Mouse (Mus musculus) MEL (cell line): Measurements from ENCODE around the gene Ehd3. TPM values are rescaled to one million over a fixed set of nuclear protein-coding genes. Genes with fewer than 3 reads are reported as not detected.

Source experiments
- DNase-seq: peaks from one replicate; pipeline ENCODE4 v3.0.0; 2011; ENCODE audit warnings: low read depth, low spot score
- H3K27ac ChIP-seq: 2 replicates; pipeline ENCODE4 v1.5.1; 2012; ENCODE audit warnings: low read depth, mild to moderate bottlenecking, control low read depth, low read length, moderate library complexity; ENCODE audit not compliant: control insufficient read depth
- H3K27me3 ChIP-seq, 2 experiments: fragments of 150-350 bp in 1 of 2; sonication (generic) in 1 of 2; 2 replicates each; pipeline ENCODE4 v1.6.1; 2012; ENCODE audit warnings: low read length in 2 of 2, mild to moderate bottlenecking in 2 of 2, improper control_type of control experiment in 1 of 2, moderate library complexity in 1 of 2; ENCODE audit not compliant: insufficient read depth in 2 of 2, control insufficient read depth in 1 of 2
- H3K36me3 ChIP-seq, 2 experiments: 2 replicates each; pipeline ENCODE4 v1.6.1; 2012 to 2014; ENCODE audit warnings: low read length in 2 of 2, improper control_type of control experiment in 1 of 2, inconsistent platforms in 1 of 2, mild to moderate bottlenecking in 1 of 2; ENCODE audit not compliant: insufficient read depth in 2 of 2, control insufficient read depth in 1 of 2
- H3K4me1 ChIP-seq, 2 experiments: fragments of 150-350 bp in 1 of 2; sonication (generic) in 1 of 2; 2 replicates each; pipeline ENCODE4 v1.6.1; 2012; ENCODE audit warnings: low read length in 2 of 2, improper control_type of control experiment in 1 of 2, mild to moderate bottlenecking in 1 of 2; ENCODE audit not compliant: insufficient read depth in 2 of 2, control insufficient read depth in 1 of 2
- H3K4me3 ChIP-seq, 2 experiments: fragments of 150-350 bp in 1 of 2; sonication (generic) in 1 of 2; 2 replicates each; pipeline ENCODE4 v1.5.1; 2012; ENCODE audit warnings: low read depth in 2 of 2, low read length in 2 of 2, mild to moderate bottlenecking in 2 of 2, moderate library complexity in 2 of 2, control low read depth in 1 of 2, improper control_type of control experiment in 1 of 2; ENCODE audit not compliant: control insufficient read depth in 1 of 2, insufficient read depth in 1 of 2
- H3K79me2 ChIP-seq: 2 replicates; pipeline ENCODE4 v1.6.1; 2012; ENCODE audit warnings: mild to moderate bottlenecking, low read length, moderate library complexity; ENCODE audit not compliant: control insufficient read depth, poor library complexity, insufficient read depth
- H3K9ac ChIP-seq: 2 replicates; pipeline ENCODE4 v1.6.1; 2012; ENCODE audit warnings: low read depth, mild to moderate bottlenecking, control low read depth, low read length, moderate library complexity; ENCODE audit not compliant: control insufficient read depth, poor library complexity, severe bottlenecking
- H3K9me3 ChIP-seq: fragments of 150-350 bp; sonication (generic); replicated peaks from 2 replicates; pipeline ENCODE4 v1.6.1; 2012; ENCODE audit warnings: mild to moderate bottlenecking, low read length, improper control_type of control experiment, moderate library complexity; ENCODE audit not compliant: insufficient read depth
- BHLHE40 ChIP-seq: IDR thresholded peaks from 2 replicates; pipeline ENCODE4 v1.6.1; 2012; ENCODE audit warnings: low read depth, mild to moderate bottlenecking, inconsistent platforms, low read length, improper control_type of control experiment, borderline replicate concordance
- CHD1 ChIP-seq: IDR thresholded peaks from 2 replicates; pipeline ENCODE4 v1.6.1; 2012; ENCODE audit warnings: low read depth, mild to moderate bottlenecking, inconsistent platforms, low read length, improper control_type of control experiment
- CTCF ChIP-seq, 3 experiments: IDR thresholded peaks in 2 of 3; conservative IDR thresholded peaks in 1 of 3; 2 replicates each; pipeline ENCODE4 v1.5.1; 2011 to 2012; ENCODE audit warnings: low read length in 3 of 3, low read depth in 2 of 3, mild to moderate bottlenecking in 2 of 3, improper control_type of control experiment in 1 of 3, inconsistent platforms in 1 of 3, mixed read lengths in 1 of 3, moderate library complexity in 1 of 3; ENCODE audit not compliant: control insufficient read depth in 1 of 3, insufficient read depth in 1 of 3, poor library complexity in 1 of 3, severe bottlenecking in 1 of 3
- E2F4 ChIP-seq: IDR thresholded peaks from 2 replicates; pipeline ENCODE4 v1.6.1; 2011; ENCODE audit warnings: low read depth, low read length, improper control_type of control experiment, borderline replicate concordance
- ELF1 ChIP-seq: IDR thresholded peaks from 2 replicates; pipeline ENCODE4 v1.6.1; 2014; ENCODE audit warnings: low read depth, mild to moderate bottlenecking, inconsistent platforms, low read length, improper control_type of control experiment, moderate library complexity
- ETS1 ChIP-seq: IDR thresholded peaks from 2 replicates; pipeline ENCODE4 v1.6.1; 2012; ENCODE audit warnings: low read depth, mild to moderate bottlenecking, inconsistent platforms, low read length, improper control_type of control experiment, moderate library complexity
- GABPA ChIP-seq: IDR thresholded peaks from 2 replicates; pipeline ENCODE4 v1.6.1; 2012; ENCODE audit warnings: low read depth, mild to moderate bottlenecking, inconsistent platforms, low read length, improper control_type of control experiment, moderate library complexity
- GATA1 ChIP-seq: IDR thresholded peaks from 2 replicates; pipeline ENCODE4 v1.6.1; 2011; ENCODE audit warnings: low read depth, low read length, improper control_type of control experiment
- HCFC1 ChIP-seq: IDR thresholded peaks from 2 replicates; pipeline ENCODE4 v1.6.1; 2012; ENCODE audit warnings: low read depth, mild to moderate bottlenecking, inconsistent platforms, low read length, improper control_type of control experiment, moderate library complexity
- JUND ChIP-seq: IDR thresholded peaks from 2 replicates; pipeline ENCODE4 v1.6.1; 2011; ENCODE audit warnings: low read depth, mild to moderate bottlenecking, improper control_type of control experiment, low read length
- KAT2A ChIP-seq: conservative IDR thresholded peaks from 2 replicates; pipeline ENCODE4 v1.6.1; 2012; ENCODE audit warnings: low read depth, low read length, improper control_type of control experiment, inconsistent platforms
- MAFK ChIP-seq: IDR thresholded peaks from 2 replicates; pipeline ENCODE4 v1.6.1; 2011; ENCODE audit warnings: low read depth, mild to moderate bottlenecking, low read length, improper control_type of control experiment, borderline replicate concordance
- MAX ChIP-seq: IDR thresholded peaks from 2 replicates; pipeline ENCODE4 v1.6.1; 2011; ENCODE audit warnings: low read length, improper control_type of control experiment
- MAZ ChIP-seq: IDR thresholded peaks from 2 replicates; pipeline ENCODE4 v1.6.1; 2012; ENCODE audit warnings: low read depth, mild to moderate bottlenecking, inconsistent platforms, low read length, improper control_type of control experiment
- MEF2A ChIP-seq: IDR thresholded peaks from 2 replicates; pipeline ENCODE4 v1.6.1; 2014; ENCODE audit warnings: low read depth, mild to moderate bottlenecking, inconsistent platforms, low read length, improper control_type of control experiment; ENCODE audit not compliant: poor library complexity, insufficient replicate concordance, severe bottlenecking; ENCODE audit errors: extremely low read depth
- MXI1 ChIP-seq: IDR thresholded peaks from 2 replicates; pipeline ENCODE4 v1.6.1; 2011; ENCODE audit warnings: mild to moderate bottlenecking, low read depth, low read length, improper control_type of control experiment
- MYB ChIP-seq: IDR thresholded peaks from 2 replicates; pipeline ENCODE4 v1.6.1; 2011; ENCODE audit warnings: mild to moderate bottlenecking, low read depth, low read length, improper control_type of control experiment
- MYC ChIP-seq: IDR thresholded peaks from 2 replicates; pipeline ENCODE4 v1.6.1; 2011; ENCODE audit warnings: low read depth, mild to moderate bottlenecking, low read length, improper control_type of control experiment, moderate library complexity
- NRF1 ChIP-seq: IDR thresholded peaks from 2 replicates; pipeline ENCODE4 v1.6.1; 2014; ENCODE audit warnings: low read depth, mild to moderate bottlenecking, inconsistent platforms, low read length, improper control_type of control experiment, moderate library complexity; ENCODE audit not compliant: poor library complexity, insufficient read depth, severe bottlenecking
- POLR2A ChIP-seq, 2 experiments: IDR thresholded peaks; 2 replicates each; pipeline ENCODE4 v1.6.1; 2011 to 2012; ENCODE audit warnings: low read length in 2 of 2, mild to moderate bottlenecking in 2 of 2, control low read depth in 1 of 2, improper control_type of control experiment in 1 of 2, low read depth in 1 of 2, moderate library complexity in 1 of 2; ENCODE audit not compliant: control insufficient read depth in 1 of 2, insufficient read depth in 1 of 2, poor library complexity in 1 of 2
- POLR2AphosphoS2 ChIP-seq: IDR thresholded peaks from 2 replicates; pipeline ENCODE4 v1.6.1; 2011; ENCODE audit warnings: low read length, improper control_type of control experiment
- POLR2AphosphoS5 ChIP-seq: IDR thresholded peaks from 2 replicates; pipeline ENCODE4 v1.6.1; 2012; ENCODE audit warnings: low read depth, borderline replicate concordance, mild to moderate bottlenecking, inconsistent platforms, low read length, moderate library complexity, mixed read lengths
- RCOR1 ChIP-seq: IDR thresholded peaks from 2 replicates; pipeline ENCODE4 v1.6.1; 2012; ENCODE audit warnings: low read depth, mild to moderate bottlenecking, inconsistent platforms, low read length, improper control_type of control experiment
- SIN3A ChIP-seq: IDR thresholded peaks from 2 replicates; pipeline ENCODE4 v1.6.1; 2012; ENCODE audit warnings: low read length, improper control_type of control experiment, inconsistent platforms
- SMC3 ChIP-seq: IDR thresholded peaks from 2 replicates; pipeline ENCODE4 v1.6.1; 2011; ENCODE audit warnings: low read depth, low read length, improper control_type of control experiment
- TAL1 ChIP-seq: IDR thresholded peaks from 2 replicates; pipeline ENCODE4 v1.6.1; 2012; ENCODE audit warnings: mild to moderate bottlenecking, inconsistent platforms, low read length, moderate library complexity, mixed read lengths
- TCF12 ChIP-seq: IDR thresholded peaks from 2 replicates; pipeline ENCODE4 v1.6.1; 2014; ENCODE audit warnings: low read depth, mild to moderate bottlenecking, inconsistent platforms, low read length, improper control_type of control experiment, moderate library complexity
- UBTF ChIP-seq: IDR thresholded peaks from 2 replicates; pipeline ENCODE4 v1.6.1; 2012; ENCODE audit warnings: low read depth, mild to moderate bottlenecking, inconsistent platforms, low read length, improper control_type of control experiment, moderate library complexity, borderline replicate concordance; ENCODE audit not compliant: insufficient read depth
- USF1 ChIP-seq: IDR thresholded peaks from 2 replicates; pipeline ENCODE4 v1.6.1; 2014; ENCODE audit warnings: low read depth, mild to moderate bottlenecking, inconsistent platforms, low read length, improper control_type of control experiment, moderate library complexity
- USF2 ChIP-seq, 2 experiments: IDR thresholded peaks; 2 replicates each; pipeline ENCODE4 v1.6.1; 2011 to 2012; ENCODE audit warnings: improper control_type of control experiment in 2 of 2, low read length in 2 of 2, borderline replicate concordance in 1 of 2, inconsistent platforms in 1 of 2, low read depth in 1 of 2, mild to moderate bottlenecking in 1 of 2; ENCODE audit not compliant: insufficient read depth in 1 of 2
- ZC3H11A ChIP-seq: IDR thresholded peaks from 2 replicates; pipeline ENCODE4 v1.6.1; 2012; ENCODE audit warnings: low read depth, mild to moderate bottlenecking, inconsistent platforms, low read length, improper control_type of control experiment
- ZKSCAN1 ChIP-seq: IDR thresholded peaks from 2 replicates; pipeline ENCODE4 v1.6.1; 2012; ENCODE audit warnings: low read depth, mild to moderate bottlenecking, inconsistent platforms, low read length, improper control_type of control experiment, moderate library complexity
- ZMIZ1 ChIP-seq: IDR thresholded peaks from 2 replicates; pipeline ENCODE4 v1.6.1; 2012; ENCODE audit warnings: low read depth, mild to moderate bottlenecking, inconsistent platforms, low read length, improper control_type of control experiment, moderate library complexity
- polyA plus RNA-seq, 2 experiments: library from polyadenylated mRNA; stranded (reverse) in 1 of 2; unstranded in 1 of 2; fragments of >175 nt in 1 of 2; fragments of >200 nt in 1 of 2; gene quantifications; 2 replicates each; pipeline versions ENCODE4 v1.2.1 to v1.2.4; 2012; ENCODE audit warnings: low replicate concordance in 2 of 2, low read depth in 1 of 2; ENCODE audit not compliant: insufficient read length in 2 of 2, insufficient read depth in 1 of 2, missing spikeins in 1 of 2
- total RNA-seq: library from RNA; depleted of rRNA; stranded (reverse); fragments of 300-350 nt; gene quantifications from 2 replicates; pipeline ENCODE4 v1.2.3, GENCODE M21; 2012

The Ehd3 gene
- total and polyA plus RNA-seq, 3 experiments = 38.7 to 62.9 TPM; not detected in 1

DNA sequence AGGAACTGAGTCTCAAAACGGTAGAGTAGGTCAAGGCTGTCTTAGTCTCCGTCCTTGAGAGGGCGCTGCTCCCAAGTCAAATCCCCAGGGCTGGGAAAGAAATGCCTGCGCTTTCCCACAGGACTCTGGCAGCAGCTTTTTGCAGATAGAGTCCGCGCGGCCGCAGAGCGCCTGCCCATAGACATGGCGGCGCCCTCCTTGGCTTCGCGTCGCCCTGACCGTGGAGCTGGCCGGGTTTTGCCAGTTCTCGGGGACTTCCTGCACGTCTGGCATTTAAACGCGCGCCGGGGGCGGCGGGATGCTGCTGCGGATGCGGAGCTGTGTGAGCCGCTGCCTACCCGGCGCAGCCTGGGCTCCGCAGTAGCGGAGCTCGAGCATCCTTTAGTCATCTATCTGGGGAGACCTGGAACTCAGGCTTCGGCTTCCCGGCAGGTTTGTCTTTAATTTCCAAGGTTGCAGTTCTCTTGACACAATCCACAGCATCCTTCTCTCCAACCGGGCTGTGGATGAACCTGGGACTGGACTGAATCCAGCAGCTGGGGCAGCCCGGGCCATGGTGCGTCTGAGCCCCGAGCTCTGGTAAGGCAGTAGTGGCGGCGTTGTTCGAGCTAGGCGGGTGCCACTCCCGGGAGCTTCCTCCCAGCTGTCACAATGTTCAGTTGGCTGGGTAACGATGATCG lies 798 bp downstream of the Ehd3 start (continued):
- TF ChIP-seq GABPA (no peak), USF1 (0 out of 2 replicates have a peak, but pooled peaks have one; percentile 13), SMC3 (peak; percentile 43), ELF1 (peak; percentile 90)
- TF ChIP-seq, all 39 proteins: peak for 25

DNA sequence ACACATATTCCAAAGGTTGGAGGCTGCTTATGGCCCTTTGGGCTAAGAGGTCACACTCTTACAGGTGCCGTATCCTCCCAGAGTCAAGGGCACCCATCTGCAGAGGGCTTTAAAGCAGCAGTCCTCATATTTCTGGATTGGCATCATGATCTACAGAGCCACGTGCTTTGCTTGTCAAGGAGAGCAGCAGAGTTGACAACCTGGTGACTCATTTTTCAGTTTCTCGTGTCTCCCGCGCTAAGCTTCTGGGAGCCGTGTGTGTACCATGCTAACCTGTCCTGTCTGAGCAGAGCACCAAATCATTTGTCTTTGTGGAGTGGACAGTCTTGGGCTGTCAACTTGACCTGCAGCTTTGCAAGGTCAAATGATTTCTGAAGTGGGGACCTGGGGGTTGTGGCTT lies 2.4 kb downstream of the Ehd3 start:
- Histone ChIP-seq H3K36me3 (peaks cover 0 to 25% of the 10 kb centered on the region in 2 experiments; a peak in 3 of 4 replicates), H3K4me1 (peaks cover 7 to 28% of the 10 kb centered on the region in 2 experiments), H3K27me3 (no peaks in the 10 kb centered on the region), H3K4me3 (peak overlapping the region; percentile 41 to 97), H3K9me3 (no peaks in the 10 kb centered on the region), H3K79me2 (peaks cover 36% of the 10 kb centered on the region), H3K27ac (peak overlapping the region; percentile 78), H3K9ac (peak overlapping the region; percentile 54)
- DNase-seq = peak; percentile 74
- TF ChIP-seq ZKSCAN1 = no peak
- TF ChIP-seq MYB = no peak
- no peak for TF ChIP-seq HCFC1
- no peak for TF ChIP-seq SMC3
- peak; percentile 72; the same call in 1 of the 2 replicates for TF ChIP-seq SIN3A
- no peak for TF ChIP-seq MEF2A
- no peak for TF ChIP-seq ZC3H11A
- TF ChIP-seq ELF1 = no peak
- no peak for TF ChIP-seq POLR2AphosphoS2
- no peak for TF ChIP-seq KAT2A
- TF ChIP-seq MYC = peak; percentile 87
- TF ChIP-seq MAX = peak; percentile 99
- no peak for TF ChIP-seq ZMIZ1
- TF ChIP-seq USF2 (IDR thresholded peaks at IDR 0.05; ENCODE audit: borderline replicate concordance in 1 of 2, insufficient read depth in 1 of 2, low read depth in 1 of 2, low read length in 2 of 2) = no peak
- TF ChIP-seq GATA1 = no peak
- no peak for TF ChIP-seq CHD1
- TF ChIP-seq ETS1 = no peak; the same call in 1 of the 2 replicates
- no peak for TF ChIP-seq TAL1
- TF ChIP-seq UBTF = no peak
- no peak for TF ChIP-seq MAFK
- TF ChIP-seq MAZ = no peak
- peak; percentile 95 for TF ChIP-seq MXI1
- TF ChIP-seq TCF12 = no peak
- no peak for TF ChIP-seq BHLHE40
- TF ChIP-seq JUND = 0 out of 2 replicates have a peak, but pooled peaks have one; percentile 20
- TF ChIP-seq POLR2A (IDR thresholded peaks at IDR 0.05; ENCODE audit: control insufficient read depth in 1 of 2, insufficient read depth in 1 of 2, low read depth in 1 of 2, low read length in 2 of 2, poor library complexity in 1 of 2) = no peak
- TF ChIP-seq NRF1 = no peak
- no peak for TF ChIP-seq RCOR1
- no peak for TF ChIP-seq GABPA
- TF ChIP-seq POLR2AphosphoS5 = no peak
- TF ChIP-seq CTCF (IDR thresholded peaks at IDR 0.05 in 2 of 3, conservative IDR thresholded peaks at IDR 0.05 in 1 of 3; ENCODE audit: control insufficient read depth in 1 of 3, insufficient read depth in 1 of 3, low read depth in 2 of 3, low read length in 3 of 3, poor library complexity in 1 of 3, severe bottlenecking in 1 of 3) = no peak
- peak; percentile 35; the same call in 1 of the 2 replicates for TF ChIP-seq USF1
- TF ChIP-seq E2F4 = no peak
